Mouse (Mus musculus): ENCODE results near the gene Aox1.

- TF ChIP-seq FLI1 (IDR thresholded peaks at IDR 0.05; ENCODE audit: low read length): no peak
- TF ChIP-seq GATA1 (IDR thresholded peaks at IDR 0.05; ENCODE audit: borderline replicate concordance, low read length): no peak
Measured at GRCm38 (mm10) chr1:58049126-58049525, 19.4 kb downstream of the Aox1 start.

Data from megakaryocyte, embryonic 14.5 days (primary cell).